Mouse (Mus musculus) right cerebral cortex, postnatal 25 days (tissue): Measurements from ENCODE around the gene Gng13.

ENCODE experiments used
- DNase-seq: peaks from one replicate; pipeline ENCODE4 v3.0.0; 2022

Gene Gng13

GRCm38 (mm10) chr17:25716711-25717637, at the start of gene Gng13:
Gene Gng13 (plus strand): TSS chr17:25717171.
- DNase-seq, result peak; percentile 72

GRCm38 (mm10) chr17:25668481-25669055, 48.4 kb upstream of the Gng13 start:
- DNase-seq, result no peak

- no peak for DNase-seq
Observed at GRCm38 (mm10) chr17:25672982-25673381, 44.0 kb upstream of the Gng13 start.

DNA sequence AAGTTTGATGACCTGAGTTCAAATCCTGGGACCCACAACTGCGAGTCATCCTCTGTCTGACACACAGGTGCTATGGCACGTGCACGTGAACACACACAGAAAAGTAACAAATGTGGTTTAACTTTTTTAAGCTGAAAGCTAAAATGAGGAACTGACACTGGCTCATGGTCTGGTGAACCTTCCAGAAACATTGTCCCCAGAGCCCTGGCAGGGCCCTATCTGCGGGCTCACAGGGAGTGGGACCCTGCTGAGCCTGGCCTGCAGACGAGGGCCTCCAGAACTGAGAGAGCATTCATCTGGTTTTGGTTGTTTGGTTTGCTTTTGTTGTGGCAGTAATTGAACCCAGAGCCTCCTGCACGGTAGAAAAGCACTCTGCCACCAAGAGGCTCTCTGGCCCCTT, 39.0 kb upstream of the Gng13 start:
- no peak for DNase-seq

DNA sequence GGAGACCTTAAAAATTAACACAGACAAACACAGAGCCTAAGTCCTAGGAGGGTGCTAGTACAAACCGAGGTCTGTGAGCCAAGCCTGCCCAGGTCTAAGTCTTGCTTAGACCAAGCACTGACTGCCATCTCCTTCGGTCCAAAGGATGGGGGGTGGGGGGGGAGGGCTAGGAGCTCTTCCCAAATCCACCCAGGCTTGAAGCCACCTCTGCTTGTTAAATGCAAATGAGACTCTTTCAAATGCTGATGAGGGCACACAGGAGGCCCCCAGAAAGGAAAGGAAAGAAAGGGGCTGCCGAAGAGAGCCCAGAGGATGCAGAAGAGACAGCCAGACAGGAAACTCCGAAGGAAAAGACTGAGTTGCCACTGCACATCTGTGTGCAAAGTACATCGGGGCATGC, 37.2 kb upstream of the Gng13 start:
- DNase-seq, result no peak

- no peak for DNase-seq
Observed at GRCm38 (mm10) chr17:25681636-25682035, 35.3 kb upstream of the Gng13 start.

DNA sequence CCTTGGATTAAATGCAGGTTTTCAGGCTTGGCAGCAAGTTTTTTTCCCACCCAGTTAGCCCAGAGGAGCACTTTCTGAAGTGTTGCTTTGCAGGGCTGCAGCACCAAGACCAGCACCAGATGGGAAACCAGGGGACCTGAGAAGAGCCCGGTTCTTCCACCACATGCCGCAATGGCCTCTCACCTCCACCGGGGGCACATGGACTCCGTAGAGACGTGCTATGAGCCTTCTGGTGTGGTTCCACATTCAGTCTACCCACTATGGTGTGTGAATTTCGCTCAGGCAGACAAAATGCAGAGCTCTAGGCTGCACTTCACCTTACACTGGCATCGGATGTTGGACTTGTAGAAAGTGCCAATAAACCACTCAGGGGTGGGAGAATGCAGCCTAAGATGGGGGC, 30.6 kb upstream of the Gng13 start:
- no peak for DNase-seq

- DNase-seq, result no peak
Observed at GRCm38 (mm10) chr17:25688922-25689321, 28.0 kb upstream of the Gng13 start.

DNA sequence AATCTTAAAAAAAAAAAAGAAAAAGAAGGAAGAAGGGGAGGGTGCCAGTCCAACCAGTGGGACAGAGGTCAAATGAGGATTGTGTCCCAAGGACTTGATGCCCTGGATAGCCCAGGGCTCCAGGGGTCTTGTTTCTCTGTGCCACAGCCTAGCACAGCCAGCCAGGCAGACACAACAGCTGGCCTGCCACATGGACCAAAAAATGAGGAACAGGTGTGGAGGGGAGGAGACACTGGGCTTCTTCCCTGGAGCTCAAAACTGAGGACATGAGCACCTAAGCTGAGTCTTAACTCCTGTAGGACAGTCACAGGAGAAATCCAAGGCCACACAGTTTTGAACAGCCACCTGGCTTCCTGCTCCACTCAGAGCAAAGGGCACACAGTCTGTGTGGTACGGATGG, 20.7 kb upstream of the Gng13 start:
- no peak for DNase-seq

DNA sequence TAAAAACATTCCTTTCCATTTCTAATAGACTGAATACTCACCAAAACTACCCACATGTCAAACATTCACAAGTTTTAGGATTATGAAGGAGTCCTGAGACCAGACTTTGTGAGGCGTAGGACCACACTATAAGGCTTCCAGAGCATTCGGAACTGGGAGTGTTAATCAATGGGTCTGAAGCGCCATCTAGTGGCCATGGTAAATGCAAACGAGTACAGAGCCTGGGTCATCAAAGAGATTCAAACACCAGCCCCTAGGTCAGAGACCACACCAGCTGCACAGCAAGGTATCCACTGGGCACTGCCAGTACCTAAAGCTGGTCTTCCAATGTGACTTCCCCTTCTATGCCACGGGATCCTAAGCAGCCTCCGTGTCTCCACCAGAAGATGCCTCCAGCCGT, 18.5 kb upstream of the Gng13 start:
- peak; percentile 74 for DNase-seq

DNA sequence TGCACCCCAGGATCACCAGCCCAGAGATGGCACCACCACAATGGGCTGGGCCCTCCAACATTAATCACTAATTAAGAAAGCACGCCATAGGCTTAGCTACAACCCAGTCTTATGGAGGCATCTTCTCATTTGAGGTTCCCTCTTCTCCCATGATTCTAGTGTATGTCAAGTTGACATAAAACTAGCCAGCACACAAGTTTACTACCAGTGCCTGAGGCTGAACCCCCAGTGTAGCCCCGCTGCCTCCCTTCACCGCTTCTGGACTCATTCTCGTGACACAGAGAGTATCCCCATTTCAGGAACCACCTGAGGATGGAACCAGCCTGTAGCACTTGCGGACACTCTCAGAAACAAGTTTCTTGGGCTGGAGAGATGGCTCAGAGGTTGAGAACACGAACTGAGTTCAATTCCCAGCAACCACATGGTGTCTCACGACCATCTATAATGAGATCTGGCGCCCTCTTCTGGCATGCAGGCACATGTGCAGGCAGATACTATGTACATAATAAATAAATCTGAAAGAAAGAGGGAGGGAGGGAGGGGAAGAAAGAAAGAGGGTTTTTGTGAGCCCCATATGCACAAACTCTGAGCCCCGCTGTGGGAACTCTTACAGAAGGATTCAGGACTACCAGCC, 16.0 kb upstream of the Gng13 start:
- DNase-seq, result no peak

- DNase-seq, result no peak
Observed at GRCm38 (mm10) chr17:25709994-25710393, 7.0 kb upstream of the Gng13 start.

- DNase-seq, result no peak
Observed at GRCm38 (mm10) chr17:25711136-25711535, 5.8 kb upstream of the Gng13 start.

DNA sequence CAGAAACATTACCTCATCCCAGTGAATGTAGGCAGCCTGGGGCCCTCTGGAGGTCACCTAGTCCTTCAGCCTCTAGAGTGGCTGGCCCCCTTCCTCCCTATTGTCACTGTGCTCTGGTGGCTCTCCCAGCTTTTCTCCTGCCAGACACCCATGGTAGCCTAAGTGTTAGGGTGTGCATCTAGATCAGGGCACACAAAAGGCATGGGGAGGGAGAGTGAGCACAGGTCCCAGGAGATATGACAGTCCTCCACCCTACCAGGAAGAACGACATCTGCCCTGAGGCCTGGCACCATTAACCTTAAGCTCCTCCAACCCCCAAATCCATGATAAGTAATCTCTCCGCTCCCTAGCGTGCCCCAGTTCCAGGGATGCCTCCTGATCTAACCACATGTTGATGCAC, 1.3 kb upstream of the Gng13 start:
- no peak for DNase-seq

DNA sequence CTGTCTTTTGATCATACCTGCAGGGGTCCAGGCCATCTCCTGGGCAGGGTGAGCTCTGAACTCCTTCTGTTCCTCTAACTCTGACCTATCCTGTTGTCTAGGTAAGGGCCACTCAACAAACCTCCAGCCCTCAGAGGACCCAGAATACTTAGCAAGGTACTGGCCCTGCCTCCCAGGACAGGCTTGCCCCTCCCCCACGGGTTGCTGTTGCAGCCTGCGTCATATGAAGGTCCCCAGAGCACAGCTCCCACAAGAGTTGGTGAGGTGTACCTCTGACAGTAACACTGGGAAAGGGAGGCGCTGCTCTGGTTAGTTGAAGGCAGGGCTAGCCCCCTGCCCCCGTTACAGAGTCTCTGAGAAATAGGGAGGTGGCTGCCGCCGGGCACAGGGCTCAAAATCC, 841 bp upstream of the Gng13 start:
- DNase-seq, result no peak

DNA sequence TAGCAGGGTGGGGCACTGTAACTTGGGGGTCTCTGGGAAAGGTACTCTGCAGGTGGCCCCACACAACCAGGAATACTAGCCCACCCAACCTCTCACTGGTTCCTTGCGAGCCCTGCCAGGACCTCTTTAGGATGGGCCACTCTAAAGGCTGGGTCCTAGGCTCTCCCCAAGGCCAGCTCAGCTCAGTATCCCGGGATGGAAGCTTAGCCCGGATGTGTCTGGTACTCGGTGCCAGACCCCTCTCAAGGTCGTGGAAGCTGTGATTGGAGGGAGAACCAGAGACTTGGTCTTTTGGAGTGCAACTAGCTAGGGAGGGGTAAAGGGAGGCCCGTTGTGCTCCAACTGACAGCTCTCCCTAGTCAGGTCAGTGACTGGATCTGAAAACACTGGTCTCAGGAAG, 720 bp downstream of the Gng13 start:
- no peak for DNase-seq

DNA sequence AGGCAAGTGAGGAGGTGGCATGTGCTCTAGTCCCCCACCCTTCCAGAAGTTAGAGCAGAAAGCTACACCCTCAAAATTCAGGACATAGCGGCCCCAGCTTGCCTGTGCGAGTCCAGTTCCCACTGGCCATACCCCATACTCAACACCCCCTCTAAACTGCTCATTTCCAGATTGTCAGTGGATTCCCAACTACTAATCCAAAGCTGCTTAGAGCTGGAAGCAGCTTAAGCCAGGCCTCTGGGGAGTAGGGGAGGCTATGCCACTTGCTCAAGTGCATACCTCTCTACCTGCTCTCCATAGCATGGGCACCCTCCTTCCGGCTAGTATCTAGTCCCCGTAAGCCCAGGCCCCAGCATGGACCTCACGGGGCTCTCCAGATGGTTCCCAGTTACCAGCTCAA, 4.5 kb downstream of the Gng13 start:
- no peak for DNase-seq

DNA sequence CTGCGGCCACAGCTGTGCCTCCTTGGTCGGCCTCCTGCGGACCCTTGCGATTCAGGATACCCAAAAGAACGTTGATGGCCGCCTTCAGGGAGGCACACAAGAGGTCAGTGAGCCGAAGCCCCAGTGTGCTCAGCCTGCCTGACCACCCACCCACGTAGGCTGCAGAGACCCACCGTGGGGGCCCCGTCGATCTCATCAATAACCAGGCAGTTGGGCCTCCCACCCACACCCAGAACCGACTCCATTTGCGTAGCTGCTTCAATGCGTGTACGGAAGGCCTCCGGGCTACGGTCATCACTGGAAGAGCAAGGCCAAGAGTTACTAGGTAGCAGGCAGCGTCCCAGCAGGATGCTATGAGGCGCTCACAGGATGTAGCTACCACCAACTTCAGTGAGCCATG, 6.5 kb downstream of the Gng13 start:
- no peak for DNase-seq

- DNase-seq, result no peak
Observed at GRCm38 (mm10) chr17:25723919-25724318, 6.9 kb downstream of the Gng13 start.

GRCm38 (mm10) chr17:25725264-25725663, 8.3 kb downstream of the Gng13 start:
- no peak for DNase-seq

DNA sequence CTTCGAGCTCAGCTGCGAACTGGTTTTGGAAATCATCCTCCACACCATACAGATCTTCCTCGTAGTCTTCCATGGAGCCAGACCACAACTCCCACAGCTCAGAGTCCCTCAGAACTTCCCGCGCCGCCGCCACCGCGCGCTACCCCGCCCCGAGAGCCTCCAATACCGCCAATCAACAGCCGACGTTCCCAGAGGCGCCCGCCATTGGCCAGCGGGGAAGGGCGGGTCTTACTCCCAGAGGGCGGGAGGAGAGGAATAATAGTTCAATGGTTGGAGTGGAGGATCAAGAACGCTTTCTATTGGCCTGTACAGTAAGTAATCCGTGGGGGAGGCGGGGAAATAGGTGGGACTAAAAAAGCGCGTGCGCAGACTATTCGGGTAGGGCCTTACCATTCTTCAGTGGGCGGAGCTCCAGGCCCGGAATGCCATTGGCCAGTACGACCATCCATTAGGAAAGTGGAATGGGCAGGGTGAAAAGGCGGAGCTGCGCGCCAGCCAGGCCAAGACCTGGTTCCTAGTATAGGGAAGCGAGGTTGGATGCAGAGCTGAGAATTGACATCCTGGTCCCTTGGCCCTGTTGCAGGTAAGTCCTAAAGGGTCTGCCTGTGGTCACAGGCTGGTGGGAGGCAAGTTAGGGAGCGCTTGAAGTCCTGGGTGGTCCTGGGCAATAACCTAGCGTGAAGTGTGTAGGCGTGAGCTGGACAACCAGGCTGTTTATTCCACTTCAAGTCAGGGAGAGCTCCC, 10.5 kb downstream of the Gng13 start, which contains the start of the genes Chtf18 and Rpusd1:
Chtf18 (minus strand) TSS at position 155 of the 744 bp plus-strand sequence.
Rpusd1 (plus strand) TSS at position 406 of the 744 bp plus-strand sequence.
- DNase-seq, result peak; percentile 98

DNA sequence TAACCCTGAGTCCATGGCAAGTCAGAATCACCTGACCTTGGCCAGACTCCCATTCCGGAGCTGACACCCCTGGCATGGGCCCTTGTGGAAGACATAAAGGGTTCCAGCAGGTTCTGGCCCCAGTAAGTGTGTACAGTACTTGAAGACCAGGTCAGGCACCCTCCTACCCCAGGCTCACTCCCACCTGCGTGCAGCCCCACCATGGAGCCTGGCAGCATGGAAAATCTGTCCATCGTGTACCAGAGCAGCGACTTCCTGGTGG, 11.0 kb downstream of the Gng13 start:
- DNase-seq, result no peak

GRCm38 (mm10) chr17:25732082-25732481, 15.1 kb downstream of the Gng13 start:
- peak; percentile 75 for DNase-seq
